Mouse (Mus musculus): ENCODE results near the gene Ces1d. TPM values are rescaled to one million over a fixed set of nuclear protein-coding genes. Genes with fewer than 3 reads are reported as not detected.
A peak's percentile ranks its signal among the peaks of the same experiment; 100 is the strongest.

The Ces1d gene
- total RNA-seq, 2 experiments from 2014 or later, result 231 to 249 TPM

GRCm38 (mm10) chr8:93147331-93147730, 50.3 kb downstream of the Ces1d start:
- intact Hi-C loops (cut with DNase I), result no loop called here

DNA sequence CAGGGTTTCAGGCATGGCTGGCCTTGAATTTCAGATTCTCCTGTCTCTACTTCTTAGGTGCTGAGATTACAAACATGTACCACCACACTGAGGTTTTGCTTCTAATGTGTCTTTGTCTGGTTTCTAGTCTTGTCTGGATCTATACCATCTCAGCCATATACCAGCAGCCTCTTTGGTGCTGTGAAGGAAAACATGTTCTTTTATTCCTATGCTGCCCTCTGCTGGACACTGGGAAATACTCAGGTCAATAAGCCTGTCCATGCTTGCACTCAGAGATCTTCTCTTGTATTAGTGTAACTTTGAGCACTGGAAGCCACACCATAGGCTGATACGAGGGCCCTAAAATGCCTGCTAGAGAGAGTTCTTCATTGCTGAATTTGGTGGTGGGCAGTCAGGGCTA, 56.9 kb downstream of the Ces1d start:
- peak; percentile 47 to 52 for DNase-seq
- intact Hi-C loops (cut with DNase I), result loop anchor here (5.0 kb wide), 2 partner anchors 83 to 257 kb away; no protein-coding TSS in a partner anchor

More at GRCm38 (mm10) chr8:93147331-93147730, 50.3 kb downstream of the Ces1d start:
- DNase-seq, result no peak

DNA sequence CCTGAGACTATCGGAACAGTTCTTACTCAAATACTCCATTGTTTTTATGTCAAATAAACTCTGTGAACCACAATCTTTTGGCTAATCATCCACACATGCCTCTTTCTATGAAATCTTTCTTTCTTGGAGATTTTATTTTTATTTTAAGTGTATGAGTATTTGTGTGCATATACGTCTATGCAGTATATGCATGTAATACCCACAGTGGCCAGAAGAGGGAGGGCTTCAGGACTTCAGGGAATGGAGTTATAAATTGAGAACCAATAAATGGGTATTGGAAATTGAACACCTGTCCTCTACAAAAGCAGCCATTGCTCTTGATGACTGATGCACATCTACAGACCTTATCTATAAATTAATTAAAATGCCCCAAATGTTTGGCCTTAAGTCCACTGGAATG, 65.4 kb downstream of the Ces1d start:
- intact Hi-C loops (cut with DNase I), result no loop called here
- DNase-seq, result no peak

- no peak for DNase-seq
- intact Hi-C loops (cut with DNase I), result no loop called here
Measured at GRCm38 (mm10) chr8:93131233-93131980, 66.2 kb downstream of the Ces1d start, which contains the start of gene Ces1c. Gene Ces1c, minus strand, starts transcription at chr8:93131283.

GRCm38 (mm10) chr8:93126476-93126875, 71.2 kb downstream of the Ces1d start:
- no peak for DNase-seq
- intact Hi-C loops (cut with DNase I), result no loop called here

DNA sequence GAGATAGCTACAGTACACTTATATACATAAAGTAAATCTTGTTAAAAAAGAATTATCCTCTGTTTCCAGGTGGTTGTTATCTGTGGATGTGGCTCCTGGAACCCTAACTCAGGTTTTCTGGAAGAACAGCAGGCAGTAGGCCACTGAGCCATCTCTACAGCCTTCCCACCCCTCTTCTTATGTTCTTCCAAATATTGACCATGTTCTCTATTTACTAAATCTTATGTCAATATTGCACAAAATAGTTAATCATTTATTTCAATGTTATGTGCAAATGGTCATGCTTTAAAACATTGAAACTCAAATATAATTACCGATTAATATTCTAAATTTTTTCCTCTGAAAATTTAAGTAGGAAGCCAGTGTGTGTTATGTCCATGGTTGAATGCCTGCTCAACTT, 75.6 kb downstream of the Ces1d start:
- intact Hi-C loops (cut with DNase I), result no loop called here
- no peak for DNase-seq

Other genes with a start within 250 kb of the Ces1d start
- gene Slc6a2, start 237.8 kb downstream of the Ces1d start, total RNA-seq (2021), result under 1 TPM; 0.05 to 0.11 TPM
- under 1 TPM in 1 of 2 experiments, not detected in 1; 0.44 TPM for gene Ces1a, start 149.6 kb downstream of the Ces1d start, total RNA-seq (2021)
- gene Ces1b, start 117.8 kb downstream of the Ces1d start, total RNA-seq (2021), result not detected
- not detected for gene Ces1c, start 66.6 kb downstream of the Ces1d start, total RNA-seq (2021)
- under 1 TPM; 0.36 to 0.98 TPM for gene Ces1e, start 31.8 kb upstream of the Ces1d start, total RNA-seq (2021)
- 1 to 10 TPM in 1 of 2 experiments, not detected in 1; 1.1 TPM for gene Ces1f, start 81.9 kb upstream of the Ces1d start, total RNA-seq (2021)
- gene Ces1g, start 139.5 kb upstream of the Ces1d start, total RNA-seq (2021), result under 1 TPM; 0.11 to 0.19 TPM
- not detected for gene Ces1h, start 181.9 kb upstream of the Ces1d start, total RNA-seq (2021)

Measured in heart, postnatal 36 days (tissue).